Mouse (Mus musculus): ENCODE data around the gene Adamts1.
A peak's percentile ranks its signal among the peaks of the same experiment; 100 is the strongest.

Gene Adamts1

GRCm38 (mm10) chr16:85765697-85766096 lies 37.2 kb downstream of the Adamts1 start:
- peak; percentile 10 for DNase-seq (ENCODE audit: low read depth)

GRCm38 (mm10) chr16:85765167-85765566 lies 37.7 kb downstream of the Adamts1 start:
- no peak for DNase-seq (ENCODE audit: low read depth)

- peak; percentile 6 for DNase-seq (ENCODE audit: low read depth)
Measured at GRCm38 (mm10) chr16:85762052-85762665, 40.8 kb downstream of the Adamts1 start.

- DNase-seq (ENCODE audit: low read depth): no peak
Measured at GRCm38 (mm10) chr16:85760961-85761580, 41.8 kb downstream of the Adamts1 start.

GRCm38 (mm10) chr16:85756101-85756819 lies 46.7 kb downstream of the Adamts1 start:
- peak; percentile 97 for DNase-seq (ENCODE audit: low read depth)

- DNase-seq (ENCODE audit: low read depth): peak; percentile 74
Measured at GRCm38 (mm10) chr16:85749335-85749734, 53.6 kb downstream of the Adamts1 start.

- DNase-seq (ENCODE audit: low read depth): peak; percentile 83
Measured at GRCm38 (mm10) chr16:85747589-85748360, 55.1 kb downstream of the Adamts1 start.

GRCm38 (mm10) chr16:85746386-85746785 lies 56.5 kb downstream of the Adamts1 start:
- peak; percentile 17 for DNase-seq (ENCODE audit: low read depth)
